Mouse (Mus musculus): ENCODE data around the gene Naa30. TPM values are rescaled to one million over a fixed set of nuclear protein-coding genes. Genes with fewer than 3 reads are reported as not detected.
A peak's percentile ranks its signal among the peaks of the same experiment; 100 is the strongest.

Gene Naa30
- total RNA-seq, 2 experiments from 2014 or later: 35.9 to 42.6 TPM

- DNase-seq: no peak
Measured at GRCm38 (mm10) chr14:49226986-49227385, 55.0 kb downstream of the Naa30 start.

DNA sequence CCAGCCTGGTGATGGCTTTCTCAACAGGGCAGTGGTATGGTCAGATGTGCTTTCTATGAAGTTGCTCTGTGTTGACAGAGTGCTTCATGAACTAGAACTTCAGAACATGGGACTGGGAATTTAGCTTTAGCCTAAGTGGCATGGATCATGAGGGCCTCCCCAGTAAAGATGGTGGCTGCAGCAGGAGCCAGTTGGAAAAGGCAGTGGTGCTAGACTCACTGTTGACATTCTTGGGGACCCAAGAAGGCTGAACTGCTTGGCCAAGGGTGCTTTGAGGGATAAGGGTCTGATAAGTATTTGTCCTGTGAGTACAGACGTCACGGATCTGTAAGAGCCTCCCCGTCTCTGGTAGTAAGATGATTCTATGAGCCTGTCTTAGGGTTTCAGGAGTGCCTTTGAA lies 59.8 kb downstream of the Naa30 start:
- no peak for DNase-seq

DNA sequence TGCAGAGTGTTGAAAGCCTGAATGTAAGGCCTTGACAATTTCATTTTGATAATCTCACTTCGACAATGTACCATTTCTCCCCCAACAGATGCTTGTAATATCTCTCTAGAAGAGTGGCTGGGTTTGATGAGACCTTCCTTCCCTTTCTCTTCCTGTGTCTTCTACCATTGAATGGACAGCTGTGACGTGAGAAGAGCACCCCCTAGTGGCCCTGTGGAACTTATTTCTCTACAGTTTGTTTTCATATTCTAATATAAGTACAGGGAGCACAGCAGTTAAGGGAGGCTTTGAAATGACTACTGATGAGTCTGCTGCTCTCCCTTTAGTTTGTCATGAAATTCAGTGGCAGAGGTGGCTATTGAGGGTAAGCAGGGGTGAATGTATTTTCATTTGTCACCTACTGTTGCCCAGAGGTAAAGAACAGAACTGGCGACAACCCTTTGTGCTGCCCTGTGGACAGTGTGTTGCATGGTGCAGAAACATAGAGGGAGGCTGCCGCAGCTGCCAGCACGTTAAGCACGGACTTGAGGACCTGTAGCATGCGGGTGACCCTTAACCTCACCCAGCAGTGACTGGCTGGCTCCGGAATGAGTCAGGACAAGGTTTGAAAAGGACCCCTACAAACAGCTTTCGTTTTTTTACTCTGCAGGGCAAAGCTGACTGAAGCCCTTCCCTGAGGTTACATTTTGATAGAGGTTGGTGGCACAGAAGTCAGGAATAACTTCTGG lies 62.9 kb downstream of the Naa30 start:
- no peak for DNase-seq

- peak; percentile 47 to 55 for DNase-seq
Measured at GRCm38 (mm10) chr14:49238206-49238605, 66.2 kb downstream of the Naa30 start.

Other genes starting within 250 kb of the Naa30 start
- 10 to 100 TPM; 22.7 to 23.0 TPM for gene Ap5m1, start 106.1 kb upstream of the Naa30 start, total RNA-seq (2021)
- gene Exoc5, start 105.6 kb upstream of the Naa30 start, total RNA-seq (2021): 10 to 100 TPM; 57.3 to 57.4 TPM
- not detected for gene ccdc198, start 73.2 kb downstream of the Naa30 start, total RNA-seq (2021)

All from layer of hippocampus, postnatal 36 days (tissue).